Mouse (Mus musculus) frontal cortex, postnatal 10 days (tissue): ENCODE measurements at regions not wholly inside any gene's neighbourhood (a gene's known extent, or its start where the extent isn't known, plus 50 kb on each side); places are given as distances from the start of the nearest gene placed in this dataset.

Source experiments
- DNase-seq, 2 experiments: peaks; one replicate each; pipeline ENCODE4 v3.0.0; 2022; ENCODE audit warnings: low spot score in 2 of 2, mixed read lengths in 1 of 2

GRCm38 (mm10) chr10:66931505-66931904 lies 164.4 kb upstream of the Jmjd1c start:
- no peak for DNase-seq

GRCm38 (mm10) chr10:66932544-66932943 lies 163.4 kb upstream of the Jmjd1c start:
- no peak for DNase-seq

- no peak for DNase-seq
Observed at GRCm38 (mm10) chr10:66933689-66934088, 162.2 kb upstream of the Jmjd1c start.

GRCm38 (mm10) chr10:66935731-66936130 lies 160.2 kb upstream of the Jmjd1c start:
- DNase-seq, result no peak

GRCm38 (mm10) chr10:66937116-66937515 lies 158.8 kb upstream of the Jmjd1c start:
- no peak for DNase-seq

GRCm38 (mm10) chr10:66940368-66940767 lies 155.6 kb upstream of the Jmjd1c start:
- DNase-seq, result no peak

- DNase-seq, result no peak
Observed at GRCm38 (mm10) chr10:66940922-66941321, 155.0 kb upstream of the Jmjd1c start.

GRCm38 (mm10) chr10:66941974-66942373 lies 154.0 kb upstream of the Jmjd1c start:
- no peak for DNase-seq

- no peak for DNase-seq
Observed at GRCm38 (mm10) chr10:66943875-66944274, 152.1 kb upstream of the Jmjd1c start.

- no peak for DNase-seq
Observed at GRCm38 (mm10) chr10:66946161-66946560, 149.8 kb upstream of the Jmjd1c start.

GRCm38 (mm10) chr10:66948329-66948728 lies 147.6 kb upstream of the Jmjd1c start:
- DNase-seq, result no peak

GRCm38 (mm10) chr10:66950441-66950840 lies 145.5 kb upstream of the Jmjd1c start:
- DNase-seq, result no peak

GRCm38 (mm10) chr10:66951231-66951822 lies 144.6 kb upstream of the Jmjd1c start:
- DNase-seq, result no peak

- no peak for DNase-seq
Observed at GRCm38 (mm10) chr10:66951935-66952334, 144.0 kb upstream of the Jmjd1c start.

- no peak for DNase-seq
Observed at GRCm38 (mm10) chr10:66953248-66953975, 142.5 kb upstream of the Jmjd1c start.

- DNase-seq, result no peak
Observed at GRCm38 (mm10) chr10:66953976-66954505, 141.9 kb upstream of the Jmjd1c start.

- no peak for DNase-seq
Observed at GRCm38 (mm10) chr10:66955430-66955829, 140.5 kb upstream of the Jmjd1c start.

GRCm38 (mm10) chr10:66956619-66957018 lies 139.3 kb upstream of the Jmjd1c start:
- no peak for DNase-seq

GRCm38 (mm10) chr10:66957373-66957772 lies 138.6 kb upstream of the Jmjd1c start:
- no peak for DNase-seq
